Mouse (Mus musculus) megakaryocyte, embryonic 14.5 days (primary cell): ENCODE measurements around the gene Stk24.

Experiments used
- FLI1 ChIP-seq: IDR thresholded peaks from 2 replicates; pipeline ENCODE4 v1.6.1; 2012; ENCODE audit warnings: low read length, inconsistent platforms, mixed read lengths
- GATA1 ChIP-seq: IDR thresholded peaks from 3 replicates; pipeline ENCODE4 v1.6.1; 2012; ENCODE audit warnings: mixed read lengths, low read length, inconsistent platforms, borderline replicate concordance

DNA sequence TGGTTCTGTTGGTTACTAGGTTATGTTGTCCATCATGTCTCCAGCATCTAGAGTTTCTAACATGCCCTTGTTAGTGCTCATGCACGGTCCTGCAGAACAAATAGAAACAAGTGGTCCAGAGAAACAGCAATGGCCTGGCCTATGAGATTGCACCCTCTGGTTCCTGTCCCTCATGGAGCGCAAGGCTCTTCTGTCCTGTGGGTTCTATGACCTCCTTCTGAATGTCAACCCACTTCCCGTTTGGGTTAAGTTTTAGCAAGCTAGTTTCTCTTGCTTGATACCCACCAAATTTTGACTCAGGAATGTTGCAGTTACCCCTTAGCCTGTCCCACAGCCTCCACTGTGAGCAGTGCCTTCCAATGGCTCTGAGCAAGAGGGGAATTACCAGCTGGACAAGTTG, 29.1 kb upstream of the Stk24 start:
- no peak for TF ChIP-seq GATA1
- TF ChIP-seq FLI1, result no peak
